Mouse (Mus musculus) MEL (cell line): ENCODE measurements around the gene Lmx1b. TPM values are rescaled to one million over a fixed set of nuclear protein-coding genes. Genes with fewer than 3 reads are reported as not detected.

Source experiments
- DNase-seq: peaks from one replicate; pipeline ENCODE4 v3.0.0; 2011; ENCODE audit warnings: low read depth, low spot score
- H3K27ac ChIP-seq: 2 replicates; pipeline ENCODE4 v1.5.1; 2012; ENCODE audit warnings: low read depth, mild to moderate bottlenecking, control low read depth, low read length, moderate library complexity; ENCODE audit not compliant: control insufficient read depth
- H3K27me3 ChIP-seq, 2 experiments: fragments of 150-350 bp in 1 of 2; sonication (generic) in 1 of 2; 2 replicates each; pipeline ENCODE4 v1.6.1; 2012; ENCODE audit warnings: low read length in 2 of 2, mild to moderate bottlenecking in 2 of 2, improper control_type of control experiment in 1 of 2, moderate library complexity in 1 of 2; ENCODE audit not compliant: insufficient read depth in 2 of 2, control insufficient read depth in 1 of 2
- H3K36me3 ChIP-seq, 2 experiments: 2 replicates each; pipeline ENCODE4 v1.6.1; 2012 to 2014; ENCODE audit warnings: low read length in 2 of 2, improper control_type of control experiment in 1 of 2, inconsistent platforms in 1 of 2, mild to moderate bottlenecking in 1 of 2; ENCODE audit not compliant: insufficient read depth in 2 of 2, control insufficient read depth in 1 of 2
- H3K4me1 ChIP-seq, 2 experiments: fragments of 150-350 bp in 1 of 2; sonication (generic) in 1 of 2; 2 replicates each; pipeline ENCODE4 v1.6.1; 2012; ENCODE audit warnings: low read length in 2 of 2, improper control_type of control experiment in 1 of 2, mild to moderate bottlenecking in 1 of 2; ENCODE audit not compliant: insufficient read depth in 2 of 2, control insufficient read depth in 1 of 2
- H3K4me3 ChIP-seq, 2 experiments: fragments of 150-350 bp in 1 of 2; sonication (generic) in 1 of 2; 2 replicates each; pipeline ENCODE4 v1.5.1; 2012; ENCODE audit warnings: low read depth in 2 of 2, low read length in 2 of 2, mild to moderate bottlenecking in 2 of 2, moderate library complexity in 2 of 2, control low read depth in 1 of 2, improper control_type of control experiment in 1 of 2; ENCODE audit not compliant: control insufficient read depth in 1 of 2, insufficient read depth in 1 of 2
- H3K79me2 ChIP-seq: 2 replicates; pipeline ENCODE4 v1.6.1; 2012; ENCODE audit warnings: mild to moderate bottlenecking, low read length, moderate library complexity; ENCODE audit not compliant: control insufficient read depth, poor library complexity, insufficient read depth
- H3K9ac ChIP-seq: 2 replicates; pipeline ENCODE4 v1.6.1; 2012; ENCODE audit warnings: low read depth, mild to moderate bottlenecking, control low read depth, low read length, moderate library complexity; ENCODE audit not compliant: control insufficient read depth, poor library complexity, severe bottlenecking
- H3K9me3 ChIP-seq: fragments of 150-350 bp; sonication (generic); replicated peaks from 2 replicates; pipeline ENCODE4 v1.6.1; 2012; ENCODE audit warnings: mild to moderate bottlenecking, low read length, improper control_type of control experiment, moderate library complexity; ENCODE audit not compliant: insufficient read depth
- CHD2 ChIP-seq: IDR thresholded peaks from 2 replicates; pipeline ENCODE4 v1.6.1; 2011; ENCODE audit warnings: low read length, improper control_type of control experiment
- E2F4 ChIP-seq: IDR thresholded peaks from 2 replicates; pipeline ENCODE4 v1.6.1; 2011; ENCODE audit warnings: low read depth, low read length, improper control_type of control experiment, borderline replicate concordance
- ELF1 ChIP-seq: IDR thresholded peaks from 2 replicates; pipeline ENCODE4 v1.6.1; 2014; ENCODE audit warnings: low read depth, mild to moderate bottlenecking, inconsistent platforms, low read length, improper control_type of control experiment, moderate library complexity
- EP300 ChIP-seq, 2 experiments: IDR thresholded peaks; 2 replicates each; pipeline ENCODE4 v1.6.1; 2011; ENCODE audit warnings: improper control_type of control experiment in 2 of 2, low read length in 2 of 2, low read depth in 1 of 2, mild to moderate bottlenecking in 1 of 2
- GABPA ChIP-seq: IDR thresholded peaks from 2 replicates; pipeline ENCODE4 v1.6.1; 2012; ENCODE audit warnings: low read depth, mild to moderate bottlenecking, inconsistent platforms, low read length, improper control_type of control experiment, moderate library complexity
- KAT2A ChIP-seq: conservative IDR thresholded peaks from 2 replicates; pipeline ENCODE4 v1.6.1; 2012; ENCODE audit warnings: low read depth, low read length, improper control_type of control experiment, inconsistent platforms
- MAX ChIP-seq: IDR thresholded peaks from 2 replicates; pipeline ENCODE4 v1.6.1; 2011; ENCODE audit warnings: low read length, improper control_type of control experiment
- MAZ ChIP-seq: IDR thresholded peaks from 2 replicates; pipeline ENCODE4 v1.6.1; 2012; ENCODE audit warnings: low read depth, mild to moderate bottlenecking, inconsistent platforms, low read length, improper control_type of control experiment
- MXI1 ChIP-seq: IDR thresholded peaks from 2 replicates; pipeline ENCODE4 v1.6.1; 2011; ENCODE audit warnings: mild to moderate bottlenecking, low read depth, low read length, improper control_type of control experiment
- MYC ChIP-seq: IDR thresholded peaks from 2 replicates; pipeline ENCODE4 v1.6.1; 2011; ENCODE audit warnings: low read depth, mild to moderate bottlenecking, low read length, improper control_type of control experiment, moderate library complexity
- NRF1 ChIP-seq: IDR thresholded peaks from 2 replicates; pipeline ENCODE4 v1.6.1; 2014; ENCODE audit warnings: low read depth, mild to moderate bottlenecking, inconsistent platforms, low read length, improper control_type of control experiment, moderate library complexity; ENCODE audit not compliant: poor library complexity, insufficient read depth, severe bottlenecking
- POLR2AphosphoS2 ChIP-seq: IDR thresholded peaks from 2 replicates; pipeline ENCODE4 v1.6.1; 2011; ENCODE audit warnings: low read length, improper control_type of control experiment
- RAD21 ChIP-seq: IDR thresholded peaks from 2 replicates; pipeline ENCODE4 v1.6.1; 2011; ENCODE audit warnings: mild to moderate bottlenecking, low read depth, low read length, improper control_type of control experiment
- RCOR1 ChIP-seq: IDR thresholded peaks from 2 replicates; pipeline ENCODE4 v1.6.1; 2012; ENCODE audit warnings: low read depth, mild to moderate bottlenecking, inconsistent platforms, low read length, improper control_type of control experiment
- TAL1 ChIP-seq: IDR thresholded peaks from 2 replicates; pipeline ENCODE4 v1.6.1; 2012; ENCODE audit warnings: mild to moderate bottlenecking, inconsistent platforms, low read length, moderate library complexity, mixed read lengths
- TBP ChIP-seq: IDR thresholded peaks from 2 replicates; pipeline ENCODE4 v1.8.0; 2011; ENCODE audit warnings: low read depth, low read length, improper control_type of control experiment
- USF1 ChIP-seq: IDR thresholded peaks from 2 replicates; pipeline ENCODE4 v1.6.1; 2014; ENCODE audit warnings: low read depth, mild to moderate bottlenecking, inconsistent platforms, low read length, improper control_type of control experiment, moderate library complexity
- ZC3H11A ChIP-seq: IDR thresholded peaks from 2 replicates; pipeline ENCODE4 v1.6.1; 2012; ENCODE audit warnings: low read depth, mild to moderate bottlenecking, inconsistent platforms, low read length, improper control_type of control experiment
- polyA plus RNA-seq, 2 experiments: library from polyadenylated mRNA; stranded (reverse) in 1 of 2; unstranded in 1 of 2; fragments of >175 nt in 1 of 2; fragments of >200 nt in 1 of 2; gene quantifications; 2 replicates each; pipeline versions ENCODE4 v1.2.1 to v1.2.4; 2012; ENCODE audit warnings: low replicate concordance in 2 of 2, low read depth in 1 of 2; ENCODE audit not compliant: insufficient read length in 2 of 2, insufficient read depth in 1 of 2, missing spikeins in 1 of 2
- total RNA-seq: library from RNA; depleted of rRNA; stranded (reverse); fragments of 300-350 nt; gene quantifications from 2 replicates; pipeline ENCODE4 v1.2.3, GENCODE M21; 2012

The Lmx1b gene
- total and polyA plus RNA-seq, 3 experiments, result not detected

- Histone ChIP-seq H3K79me2 (no peaks in the 10 kb centered on the region), H3K4me1 (no peaks in the 10 kb centered on the region), H3K9me3 (no peaks in the 10 kb centered on the region), H3K9ac (no peak overlapping the region), H3K27me3 (peaks cover 0 to 4% of the 10 kb centered on the region in 2 experiments; a peak in 3 of 4 replicates), H3K36me3 (no peaks in the 10 kb centered on the region), H3K4me3 (no peak overlapping the region), H3K27ac (no peak overlapping the region)
- TF ChIP-seq GABPA (no peak), RAD21 (no peak), E2F4 (no peak), ELF1 (no peak), NRF1 (no peak), MAX (no peak), MAZ (no peak), ZC3H11A (no peak), TAL1 (no peak), MXI1 (no peak), MYC (no peak), KAT2A (no peak), RCOR1 (no peak), EP300 (IDR thresholded peaks at IDR 0.05; ENCODE audit: low read depth in 1 of 2, low read length in 2 of 2) (no peak), CHD2 (no peak), USF1 (no peak)
- no peak for DNase-seq
Observed at GRCm38 (mm10) chr2:33546051-33546450, 94.3 kb downstream of the Lmx1b start.

- Histone ChIP-seq H3K36me3 (no peaks in the 10 kb centered on the region), H3K4me1 (no peaks in the 10 kb centered on the region), H3K4me3 (no peak overlapping the region), H3K27me3 (peaks cover 0 to 4% of the 10 kb centered on the region in 2 experiments; a peak in 3 of 4 replicates), H3K9me3 (no peaks in the 10 kb centered on the region), H3K79me2 (no peaks in the 10 kb centered on the region), H3K9ac (no peak overlapping the region), H3K27ac (no peak overlapping the region)
- DNase-seq, result no peak
- TF ChIP-seq TAL1, result no peak
- TF ChIP-seq POLR2AphosphoS2, result no peak
- TF ChIP-seq TBP, result no peak
Observed at GRCm38 (mm10) chr2:33544781-33545566, 95.3 kb downstream of the Lmx1b start.
